Mouse (Mus musculus): ENCODE measurements at regions not wholly inside any gene's neighbourhood (a gene's known extent, or its start where the extent isn't known, plus 50 kb on each side); places are given as distances from the start of the nearest gene placed in this dataset.

DNA sequence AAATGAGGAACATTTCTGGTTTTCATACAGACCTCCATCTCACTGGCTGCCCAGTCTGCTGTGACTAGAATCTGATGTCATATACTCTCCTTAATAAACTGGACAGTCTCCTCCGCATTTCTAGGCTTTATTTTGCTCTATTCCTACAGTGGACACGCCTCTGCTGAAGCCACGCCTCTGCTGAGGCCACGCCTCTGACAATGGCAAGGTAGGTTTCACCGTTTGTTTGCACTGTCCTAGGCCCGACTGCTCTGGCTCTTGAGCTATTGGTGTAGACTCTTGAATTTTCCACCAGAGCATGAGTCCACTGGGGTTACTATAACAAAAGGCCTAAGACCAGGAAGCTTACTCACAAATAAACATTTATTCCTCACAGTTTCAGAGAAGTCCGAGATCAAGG, 69.8 kb upstream of the Pax2 start:
- DNase-seq (ENCODE audit: low read depth, low spot score), result no peak

GRCm38 (mm10) chr19:44692396-44692795, 63.4 kb upstream of the Pax2 start:
- DNase-seq (ENCODE audit: low read depth, low spot score), result peak; percentile 68

DNA sequence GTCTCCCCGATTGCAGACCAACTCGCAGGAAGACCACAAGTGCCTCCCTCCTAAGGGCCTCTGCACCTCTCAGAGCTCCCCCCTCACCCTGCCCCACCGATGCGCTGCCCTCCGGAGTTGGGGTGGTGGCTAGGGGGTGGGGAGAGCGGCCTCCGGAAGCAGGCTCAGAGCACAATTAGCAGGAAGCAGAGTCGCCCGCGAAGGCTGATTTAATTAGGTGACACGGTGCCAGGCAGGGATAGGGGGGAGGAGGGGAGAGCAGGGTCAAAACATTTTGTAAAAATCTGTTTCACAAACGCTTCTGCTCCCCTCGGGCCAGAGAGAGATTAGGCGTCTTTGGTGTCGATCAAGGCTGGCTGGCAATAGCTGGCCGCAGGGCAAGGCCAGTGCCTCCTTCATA, 63.0 kb upstream of the Pax2 start:
- no peak for DNase-seq (ENCODE audit: low read depth, low spot score)

DNA sequence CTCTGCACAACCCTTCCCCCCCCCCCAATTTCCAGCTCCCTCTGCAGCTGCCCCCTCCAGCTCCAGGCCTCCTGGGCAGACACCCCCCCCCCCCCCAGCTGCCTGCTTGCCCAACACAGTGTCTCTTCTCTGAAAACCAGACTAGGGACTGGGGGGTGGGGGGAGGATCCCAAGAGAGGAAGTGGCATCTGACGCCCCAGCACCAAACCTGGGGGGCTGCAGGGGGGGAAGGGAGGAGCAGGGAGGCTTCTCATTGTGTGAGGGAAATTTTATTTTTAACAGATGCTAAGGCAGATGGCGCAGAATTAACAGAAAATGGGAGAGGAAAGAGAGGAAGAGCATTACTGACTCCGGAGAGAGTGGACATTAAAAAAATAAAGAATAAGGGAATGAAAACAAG, 60.5 kb upstream of the Pax2 start:
- DNase-seq (ENCODE audit: low read depth, low spot score), result no peak

DNA sequence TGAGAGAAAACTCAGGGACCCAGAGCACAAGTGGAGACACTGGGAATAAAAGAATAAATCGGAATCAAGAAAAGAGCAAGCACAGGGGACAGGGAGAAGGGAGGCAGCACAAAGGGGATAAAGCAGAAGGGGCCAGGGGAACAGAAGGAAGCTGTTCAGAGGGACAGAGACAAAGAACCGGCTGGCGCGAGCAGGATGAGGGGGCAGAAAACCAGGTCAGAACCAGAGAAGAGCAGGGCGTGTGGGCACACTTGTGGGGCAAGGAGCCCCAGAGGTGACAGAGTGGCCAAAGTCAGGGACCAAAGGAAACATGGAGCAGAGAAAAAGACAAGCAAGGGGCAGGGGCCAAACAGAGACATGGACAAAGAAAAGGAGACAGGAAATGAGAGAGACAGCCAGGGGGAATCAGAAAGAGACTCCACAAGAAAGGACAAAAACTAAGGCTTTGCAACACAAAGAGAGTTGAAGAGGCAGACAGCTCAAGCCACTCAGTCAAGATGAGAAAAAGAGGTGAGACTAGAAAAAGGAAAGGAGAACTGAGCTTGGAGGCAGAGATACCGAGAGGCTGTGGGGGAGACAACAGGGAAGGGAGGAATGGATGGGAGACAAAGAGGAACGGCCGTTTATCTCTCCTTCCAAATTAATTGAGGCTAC, 59.7 kb upstream of the Pax2 start:
- no peak for DNase-seq (ENCODE audit: low read depth, low spot score)

- DNase-seq (ENCODE audit: low read depth, low spot score), result no peak
Measured at GRCm38 (mm10) chr19:44696773-44697172, 59.1 kb upstream of the Pax2 start.

GRCm38 (mm10) chr19:44698382-44699256, 57.2 kb upstream of the Pax2 start:
- no peak for DNase-seq (ENCODE audit: low read depth, low spot score)

All from embryo, embryonic 11.5 days (tissue).